Mouse (Mus musculus) adrenal gland, postnatal 36 days (tissue): ENCODE data around the gene Olfr325. TPM values are rescaled to one million over a fixed set of nuclear protein-coding genes. Genes with fewer than 3 reads are reported as not detected.

Source experiments
- DNase-seq, 2 experiments: peaks; one replicate each; pipeline ENCODE4 v3.0.0; 2021; ENCODE audit warnings: mixed read lengths in 1 of 2
- total RNA-seq, 2 experiments: library from RNA; stranded (reverse); gene quantifications; 2 replicates each; pipeline ENCODE4 v1.2.3; 2021

Olfr325 gene
- total RNA-seq, 2 experiments from 2014 or later = not detected

- DNase-seq = no peak
Observed at GRCm38 (mm10) chr11:58630401-58630800, 52.9 kb downstream of the Olfr325 start, which contains the start of gene Olfr323. Gene Olfr323, minus strand, starts transcription at chr11:58630501.

Other genes starting within 250 kb of the Olfr325 start
- 10 to 100 TPM; 44.9 to 48.9 TPM for gene Zfp672, start 247.4 kb upstream of the Olfr325 start, total RNA-seq
- gene Sh3bp5l, start 247.0 kb upstream of the Olfr325 start, total RNA-seq = 10 to 100 TPM; 36.7 to 51.5 TPM
- gene Lypd8, start 198.7 kb upstream of the Olfr325 start, total RNA-seq = not detected
- not detected for gene 1810065E05Rik, start 156.6 kb upstream of the Olfr325 start, total RNA-seq
- not detected for gene Gm12253, start 145.2 kb upstream of the Olfr325 start, total RNA-seq
- gene Lypd9, start 124.8 kb upstream of the Olfr325 start, total RNA-seq = not detected
- gene Olfr30, start 115.5 kb upstream of the Olfr325 start, total RNA-seq = not detected
- gene Olfr332, start 85.2 kb upstream of the Olfr325 start, total RNA-seq = not detected
- gene Olfr331, start 75.2 kb upstream of the Olfr325 start, total RNA-seq = not detected
- under 1 TPM in 1 of 2 experiments, not detected in 1; 0.33 TPM for gene Olfr330, start 42.9 kb upstream of the Olfr325 start, total RNA-seq
- gene Olfr329-ps, start 31.3 kb upstream of the Olfr325 start, total RNA-seq = 1 to 10 TPM in 1 of 2 experiments, not detected in 1; 1.2 TPM
- under 1 TPM; 0.17 to 0.26 TPM for gene Olfr328, start 22.1 kb upstream of the Olfr325 start, total RNA-seq
- gene Olfr224, start 7.2 kb upstream of the Olfr325 start, total RNA-seq = not detected
- not detected for gene Olfr324, start 17.4 kb downstream of the Olfr325 start, total RNA-seq
- gene 2210407C18Rik, start 38.3 kb downstream of the Olfr325 start, total RNA-seq = not detected
- gene Olfr323, start 52.8 kb downstream of the Olfr325 start, total RNA-seq = not detected
- gene Trim58, start 62.7 kb downstream of the Olfr325 start, total RNA-seq = not detected
- gene Olfr322, start 81.1 kb downstream of the Olfr325 start, total RNA-seq = not detected
- not detected for gene Olfr320, start 103.4 kb downstream of the Olfr325 start, total RNA-seq
- gene Olfr319, start 121.4 kb downstream of the Olfr325 start, total RNA-seq = not detected
- gene Olfr318, start 146.3 kb downstream of the Olfr325 start, total RNA-seq = not detected
- not detected for gene Olfr317, start 161.5 kb downstream of the Olfr325 start, total RNA-seq
- not detected for gene Olfr316, start 175.0 kb downstream of the Olfr325 start, total RNA-seq
- not detected for gene Olfr315, start 195.5 kb downstream of the Olfr325 start, total RNA-seq
- gene Olfr314, start 205.2 kb downstream of the Olfr325 start, total RNA-seq = not detected
- 1 to 10 TPM; 1.4 to 2.4 TPM for gene Fam183b, start 224.2 kb downstream of the Olfr325 start, total RNA-seq
- gene Olfr313, start 237.3 kb downstream of the Olfr325 start, total RNA-seq = not detected